Mouse (Mus musculus) thymus, postnatal 0 days (tissue): ENCODE measurements around the gene Armh2. TPM values are rescaled to one million over a fixed set of nuclear protein-coding genes. Genes with fewer than 3 reads are reported as not detected.
"Not testable (repeated sequence)": the region's sequence is repeated elsewhere in the genome, so short reads cannot be mapped to it uniquely, and the experiment has no call there.

Experiments used
- DNase-seq: peaks from one replicate; pipeline ENCODE4 v3.0.0-alpha.2; 2015; ENCODE audit warnings: low spot score
- polyA plus RNA-seq: library from polyadenylated mRNA; unstranded; fragments of >200 nt; fragmentation: Nextera tagmentation; extraction: Ambion mirVana; gene quantifications from 2 replicates; pipeline ENCODE4 v1.2.1, GENCODE M21; 2015

Armh2 gene
- polyA plus RNA-seq, 1 experiment from 2014 or later, result not detected

GRCm38 (mm10) chr13:24757820-24758564 lies 17.0 kb downstream of the Armh2 start:
- no peak for DNase-seq

DNA sequence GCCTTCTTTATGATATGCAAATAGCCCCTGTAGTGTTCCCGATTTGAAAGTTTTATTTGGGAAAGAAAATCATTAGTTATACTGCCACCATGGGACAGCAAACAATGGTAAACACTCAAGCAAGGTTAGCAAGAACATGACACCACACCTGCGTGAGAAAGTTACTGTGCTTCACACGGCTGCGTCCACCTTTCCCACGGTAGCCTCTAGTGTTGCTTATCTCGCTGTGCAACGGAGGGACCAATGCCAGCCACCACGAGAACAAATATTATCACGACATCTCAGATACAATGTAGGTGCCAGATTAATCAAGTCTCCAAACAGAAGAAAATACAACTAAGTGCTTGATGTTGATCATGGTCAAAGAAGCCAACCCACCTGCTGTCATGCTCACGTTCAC lies 18.4 kb downstream of the Armh2 start:
- DNase-seq, result no peak

DNA sequence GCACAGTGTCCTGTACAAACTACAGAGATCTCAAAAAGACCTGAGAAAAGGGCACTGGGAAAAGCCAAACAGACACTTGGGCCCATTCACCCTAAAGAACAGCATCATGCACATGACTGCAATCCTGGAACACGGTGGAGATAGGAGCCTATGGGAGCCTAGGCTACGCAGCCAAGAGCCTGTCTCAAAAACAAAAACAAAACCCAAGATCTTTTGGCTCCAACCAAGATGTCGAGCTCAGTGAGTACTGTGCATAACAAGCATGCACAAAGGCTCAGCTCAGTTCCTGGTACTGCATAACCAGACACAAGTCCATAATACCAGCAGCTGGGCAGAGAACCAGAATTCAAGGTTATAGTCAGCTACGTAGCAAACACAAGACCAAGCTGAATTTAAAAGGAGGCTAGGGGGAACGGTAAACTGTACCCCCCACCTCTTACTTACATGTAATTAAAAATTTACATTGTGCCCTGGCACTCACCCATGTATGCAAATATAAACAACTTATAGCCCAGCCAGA lies 19.4 kb downstream of the Armh2 start:
- no peak for DNase-seq

- no peak for DNase-seq
These were observed 20.0 kb downstream of the Armh2 start for GRCm38 (mm10) chr13:24761083-24761402.

GRCm38 (mm10) chr13:24761403-24762227 lies 20.6 kb downstream of the Armh2 start, which contains the start of gene Gmnn:
TSS of gene Gmnn (minus strand) at chr13:24761923.
- DNase-seq, result peak; percentile 93

GRCm38 (mm10) chr13:24762254-24762653 lies 21.2 kb downstream of the Armh2 start:
- no peak for DNase-seq

- DNase-seq, result not testable (repeated sequence)
These were observed 26.8 kb downstream of the Armh2 start for GRCm38 (mm10) chr13:24767809-24768208.

DNA sequence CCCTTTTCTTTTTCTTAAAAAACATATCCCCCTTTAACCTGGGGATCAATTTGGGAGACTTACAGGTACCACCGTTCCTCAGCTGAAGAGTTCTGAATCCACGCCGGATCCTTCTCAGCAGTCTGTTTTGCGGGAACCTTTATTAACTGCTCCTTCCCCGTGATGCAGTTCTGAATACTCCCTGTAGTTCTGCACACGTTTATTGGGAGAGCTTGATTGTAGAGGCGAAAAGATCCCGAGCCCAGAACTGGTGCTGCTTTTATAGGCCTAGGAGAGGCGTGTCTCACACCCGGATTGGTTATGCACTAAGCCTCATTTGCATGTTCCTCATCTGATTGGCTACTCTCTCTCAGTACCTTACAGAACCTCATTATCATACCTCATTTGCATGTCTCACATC lies 30.4 kb downstream of the Armh2 start:
- DNase-seq, result not testable (repeated sequence)

- peak; percentile 83 for DNase-seq
These were observed 35.3 kb downstream of the Armh2 start for GRCm38 (mm10) chr13:24776146-24776844.

- DNase-seq, result no peak
These were observed 37.0 kb downstream of the Armh2 start for GRCm38 (mm10) chr13:24778026-24778425.

- DNase-seq, result peak; percentile 52
These were observed 37.8 kb downstream of the Armh2 start for GRCm38 (mm10) chr13:24778706-24779380.

- no peak for DNase-seq
These were observed 40.9 kb downstream of the Armh2 start for GRCm38 (mm10) chr13:24781916-24782315.

DNA sequence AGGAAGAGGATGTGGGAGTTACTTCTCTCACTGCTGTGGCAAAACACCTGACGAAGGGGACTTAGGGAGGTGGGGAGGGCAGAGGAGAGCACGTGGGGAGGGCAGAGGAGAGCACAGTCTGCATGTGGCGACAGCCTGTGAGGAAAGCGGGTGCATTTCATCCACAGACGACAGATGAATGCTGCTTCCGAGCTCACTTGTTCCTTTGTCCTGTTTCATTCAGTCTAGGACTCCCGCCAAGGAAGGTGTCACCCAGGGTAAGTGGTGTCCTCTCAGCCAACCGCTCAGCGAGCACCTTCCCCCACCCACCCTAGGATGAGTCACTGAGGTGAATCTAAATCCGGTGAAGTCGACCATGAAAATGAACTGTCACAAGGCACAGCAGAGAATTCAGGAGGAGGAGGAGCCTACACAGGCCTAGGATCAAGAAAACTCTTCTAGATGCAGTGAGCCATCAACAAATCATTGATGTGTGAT lies 45.0 kb downstream of the Armh2 start:
- peak; percentile 71 for DNase-seq

- DNase-seq, result no peak
These were observed 46.4 kb downstream of the Armh2 start for GRCm38 (mm10) chr13:24787477-24787876.

DNA sequence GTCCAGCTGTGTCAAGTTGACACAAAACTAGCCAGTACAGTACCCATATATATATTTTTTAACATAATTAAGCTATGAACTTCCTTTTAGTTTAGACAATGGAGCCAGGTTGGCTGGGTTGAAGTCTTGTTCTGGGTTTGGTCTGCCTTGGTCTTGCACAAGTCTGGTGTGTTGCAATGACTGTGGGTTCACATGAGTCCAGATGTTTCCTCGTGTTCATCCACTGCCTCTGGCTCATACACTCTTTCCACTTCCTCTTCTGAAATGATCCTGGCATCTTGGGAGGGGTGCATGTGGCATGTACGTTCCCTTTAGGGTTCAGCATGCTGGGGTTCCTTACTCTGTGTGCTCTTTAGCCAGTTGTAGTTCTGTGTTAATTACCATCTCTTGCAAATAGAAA lies 50.3 kb downstream of the Armh2 start:
- DNase-seq, result no peak

GRCm38 (mm10) chr13:24792411-24793045 lies 51.5 kb downstream of the Armh2 start:
- no peak for DNase-seq
